Mouse (Mus musculus): ENCODE measurements around the gene Gpc5. TPM values are rescaled to one million over a fixed set of nuclear protein-coding genes. Genes with fewer than 3 reads are reported as not detected.

Gpc5 gene
- total and polyA plus RNA-seq, 3 experiments: 0.14 TPM; not detected in 2

GRCm38 (mm10) chr14:115819021-115819420 is 727.0 kb downstream of the Gpc5 start:
- dilution Hi-C loops (cut with MboI; ENCODE audit: extremely low pct_ligation_motif_present, extremely low pct_unique_long_range_greater_than_20kb, low sequenced_read_pairs): no loop called here
- TF ChIP-seq PAX5 (IDR thresholded peaks at IDR 0.05; ENCODE audit: low read length): no peak
- TF ChIP-seq SMC3 (IDR thresholded peaks at IDR 0.05; ENCODE audit: low read depth, low read length): peak; percentile 9; the same call in 1 of the 2 replicates
- TF ChIP-seq CTCF (conservative IDR thresholded peaks at IDR 0.05 in 1 of 2, IDR thresholded peaks at IDR 0.05 in 1 of 2; ENCODE audit: low read depth in 2 of 2, low read length in 2 of 2): peak; percentile 28 to 53; a peak in 3 of 4 replicates
- TF ChIP-seq SIN3A (IDR thresholded peaks at IDR 0.05; ENCODE audit: low read length): no peak
- peak; percentile 30 for TF ChIP-seq RAD21 (IDR thresholded peaks at IDR 0.05; ENCODE audit: low read depth, low read length)
- H3K9ac ChIP-seq (ENCODE audit: insufficient read depth, low read depth): no peak overlapping the region

GRCm38 (mm10) chr14:115821657-115822056 is 729.6 kb downstream of the Gpc5 start:
- in situ Hi-C loops (cut with MboI; ENCODE audit: low pct_ligation_motif_present, low pct_unique_long_range_greater_than_20kb, low sequenced_read_pairs): no loop called here

More at GRCm38 (mm10) chr14:115819021-115819420, 727.0 kb downstream of the Gpc5 start:
- no peak overlapping the region for H3K4me3 ChIP-seq (replicated peaks in 1 of 3; ENCODE audit: low read depth in 2 of 3, low read length in 2 of 3, poor library complexity in 1 of 3)
- H3K4me2 ChIP-seq (ENCODE audit: insufficient read depth, low read depth, poor library complexity, severe bottlenecking): no peak overlapping the region
- no peak overlapping the region for H3K27ac ChIP-seq (ENCODE audit: insufficient read depth, low read depth)
- peak; percentile 41 for DNase-seq (ENCODE audit: extremely low read depth)
- peaks cover 5% of the 10 kb centered on the region for H3K9me3 ChIP-seq (replicated peaks; ENCODE audit: low read length)
- H3K27me3 ChIP-seq (replicated peaks): no peaks in the 10 kb centered on the region
- in situ Hi-C loops (cut with MboI; ENCODE audit: low pct_ligation_motif_present, low pct_unique_long_range_greater_than_20kb, low sequenced_read_pairs): no loop called here
- no peaks in the 10 kb centered on the region for H3K79me2 ChIP-seq (replicated peaks; ENCODE audit: control insufficient read depth, extremely low read depth, insufficient read depth, poor library complexity, severe bottlenecking)
- no peaks in the 10 kb centered on the region for H3K36me3 ChIP-seq (replicated peaks in 1 of 2; ENCODE audit: control insufficient read depth in 1 of 2, insufficient read depth in 1 of 2, low read length in 1 of 2)
- H3K4me1 ChIP-seq (ENCODE audit: control insufficient read depth in 1 of 2, insufficient read depth in 2 of 2): no peaks in the 10 kb centered on the region

GRCm38 (mm10) chr14:115830485-115830884 is 738.5 kb downstream of the Gpc5 start:
- Histone ChIP-seq H3K36me3 (replicated peaks in 1 of 2; ENCODE audit: control insufficient read depth in 1 of 2, insufficient read depth in 1 of 2, low read length in 1 of 2) (no peaks in the 10 kb centered on the region), H3K79me2 (replicated peaks; ENCODE audit: control insufficient read depth, extremely low read depth, insufficient read depth, poor library complexity, severe bottlenecking) (no peaks in the 10 kb centered on the region), H3K4me3 (replicated peaks in 1 of 3; ENCODE audit: low read depth in 2 of 3, low read length in 2 of 3, poor library complexity in 1 of 3) (no peak overlapping the region), H3K27me3 (replicated peaks) (no peaks in the 10 kb centered on the region), H3K9ac (ENCODE audit: insufficient read depth, low read depth) (no peak overlapping the region), H3K27ac (ENCODE audit: insufficient read depth, low read depth) (no peak overlapping the region), H3K4me2 (ENCODE audit: insufficient read depth, low read depth, poor library complexity, severe bottlenecking) (no peak overlapping the region), H3K9me3 (replicated peaks; ENCODE audit: low read length) (no peaks in the 10 kb centered on the region), H3K4me1 (ENCODE audit: control insufficient read depth in 1 of 2, insufficient read depth in 2 of 2) (no peaks in the 10 kb centered on the region)
- no peak for DNase-seq (ENCODE audit: extremely low read depth)
- dilution Hi-C loops (cut with MboI; ENCODE audit: extremely low pct_ligation_motif_present, extremely low pct_unique_long_range_greater_than_20kb, low sequenced_read_pairs) (no loop called here), in situ Hi-C loops (cut with MboI; ENCODE audit: low pct_ligation_motif_present, low pct_unique_long_range_greater_than_20kb, low sequenced_read_pairs) (no loop called here)
- TF ChIP-seq POLR2AphosphoS2 (IDR thresholded peaks at IDR 0.05; ENCODE audit: low read depth, low read length): no peak
- no peak for TF ChIP-seq BHLHE40 (IDR thresholded peaks at IDR 0.05; ENCODE audit: low read depth, low read length)
- no peak for TF ChIP-seq JUN (IDR thresholded peaks at IDR 0.05; ENCODE audit: insufficient read depth, low read depth, low read length)
- TF ChIP-seq TBP (conservative IDR thresholded peaks at IDR 0.05; ENCODE audit: low read depth, low read length): no peak
- no peak for TF ChIP-seq RCOR1 (conservative IDR thresholded peaks at IDR 0.05; ENCODE audit: low read depth, low read length)
- TF ChIP-seq NRF1 (IDR thresholded peaks at IDR 0.05; ENCODE audit: low read depth, low read length): no peak
- TF ChIP-seq CHD2 (IDR thresholded peaks at IDR 0.05; ENCODE audit: low read length): no peak
- TF ChIP-seq MEF2A (IDR thresholded peaks at IDR 0.05; ENCODE audit: borderline replicate concordance, low read depth, low read length): no peak
- no peak for TF ChIP-seq POLR2A (IDR thresholded peaks at IDR 0.05; ENCODE audit: low read depth, low read length)
- no peak for TF ChIP-seq CHD1 (IDR thresholded peaks at IDR 0.05; ENCODE audit: low read depth, low read length)
- TF ChIP-seq EP300 (IDR thresholded peaks at IDR 0.05; ENCODE audit: low read length): no peak
- TF ChIP-seq UBTF (IDR thresholded peaks at IDR 0.05; ENCODE audit: low read depth, low read length): no peak
- TF ChIP-seq ELF1 (IDR thresholded peaks at IDR 0.05; ENCODE audit: low read depth, low read length): no peak
- TF ChIP-seq USF2 (conservative IDR thresholded peaks at IDR 0.05; ENCODE audit: low read depth, low read length): no peak
- no peak for TF ChIP-seq SIN3A (IDR thresholded peaks at IDR 0.05; ENCODE audit: low read length)
- no peak for TF ChIP-seq ZNF384 (IDR thresholded peaks at IDR 0.05; ENCODE audit: low read depth, low read length)
- TF ChIP-seq HCFC1 (IDR thresholded peaks at IDR 0.05; ENCODE audit: low read depth, low read length): no peak
- TF ChIP-seq IRF4 (IDR thresholded peaks at IDR 0.05; ENCODE audit: low read depth, low read length): no peak

More at GRCm38 (mm10) chr14:115821657-115822056, 729.6 kb downstream of the Gpc5 start:
- H3K4me1 ChIP-seq (ENCODE audit: control insufficient read depth in 1 of 2, insufficient read depth in 2 of 2): no peaks in the 10 kb centered on the region
- peaks cover 5% of the 10 kb centered on the region for H3K9me3 ChIP-seq (replicated peaks; ENCODE audit: low read length)
- no peak overlapping the region for H3K9ac ChIP-seq (ENCODE audit: insufficient read depth, low read depth)
- H3K79me2 ChIP-seq (replicated peaks; ENCODE audit: control insufficient read depth, extremely low read depth, insufficient read depth, poor library complexity, severe bottlenecking): no peaks in the 10 kb centered on the region
- no peaks in the 10 kb centered on the region for H3K27me3 ChIP-seq (replicated peaks)
- H3K4me3 ChIP-seq (replicated peaks in 1 of 3; ENCODE audit: low read depth in 2 of 3, low read length in 2 of 3, poor library complexity in 1 of 3): no peak overlapping the region
- H3K4me2 ChIP-seq (ENCODE audit: insufficient read depth, low read depth, poor library complexity, severe bottlenecking): no peak overlapping the region
- DNase-seq (ENCODE audit: extremely low read depth): no peak
- no peak for TF ChIP-seq SIN3A (IDR thresholded peaks at IDR 0.05; ENCODE audit: low read length)
- TF ChIP-seq MXI1 (IDR thresholded peaks at IDR 0.05; ENCODE audit: low read depth, low read length): no peak
- no peak for TF ChIP-seq TBP (conservative IDR thresholded peaks at IDR 0.05; ENCODE audit: low read depth, low read length)
- TF ChIP-seq RCOR1 (conservative IDR thresholded peaks at IDR 0.05; ENCODE audit: low read depth, low read length): no peak
- TF ChIP-seq ELF1 (IDR thresholded peaks at IDR 0.05; ENCODE audit: low read depth, low read length): no peak
- TF ChIP-seq IRF4 (IDR thresholded peaks at IDR 0.05; ENCODE audit: low read depth, low read length): no peak
- TF ChIP-seq ZKSCAN1 (IDR thresholded peaks at IDR 0.05; ENCODE audit: borderline replicate concordance, low read depth, low read length): no peak
- TF ChIP-seq ZMIZ1 (IDR thresholded peaks at IDR 0.05; ENCODE audit: low read depth, low read length): no peak
- no peak for TF ChIP-seq KAT2A (IDR thresholded peaks at IDR 0.05; ENCODE audit: insufficient replicate concordance, low read length)
- no peak for TF ChIP-seq ZC3H11A (IDR thresholded peaks at IDR 0.05; ENCODE audit: low read depth, low read length)
- no peak for TF ChIP-seq RAD21 (IDR thresholded peaks at IDR 0.05; ENCODE audit: low read depth, low read length)
- no peak for TF ChIP-seq MAZ (IDR thresholded peaks at IDR 0.05; ENCODE audit: low read depth, low read length)
- no peak for TF ChIP-seq MAFK (IDR thresholded peaks at IDR 0.05; ENCODE audit: insufficient replicate concordance, low read length)
- TF ChIP-seq E2F4 (IDR thresholded peaks at IDR 0.05; ENCODE audit: insufficient replicate concordance, low read depth, low read length): no peak
- no peak for TF ChIP-seq EP300 (IDR thresholded peaks at IDR 0.05; ENCODE audit: low read length)
- TF ChIP-seq JUN (IDR thresholded peaks at IDR 0.05; ENCODE audit: insufficient read depth, low read depth, low read length): no peak
- no peak for TF ChIP-seq CHD1 (IDR thresholded peaks at IDR 0.05; ENCODE audit: low read depth, low read length)
- TF ChIP-seq MAX (IDR thresholded peaks at IDR 0.05; ENCODE audit: low read length): no peak
- dilution Hi-C loops (cut with MboI; ENCODE audit: extremely low pct_ligation_motif_present, extremely low pct_unique_long_range_greater_than_20kb, low sequenced_read_pairs): no loop called here
- H3K36me3 ChIP-seq (replicated peaks in 1 of 2; ENCODE audit: control insufficient read depth in 1 of 2, insufficient read depth in 1 of 2, low read length in 1 of 2): no peaks in the 10 kb centered on the region
- H3K27ac ChIP-seq (ENCODE audit: insufficient read depth, low read depth): no peak overlapping the region

Data from CH12.LX (cell line).